Mouse (Mus musculus) stomach, embryonic 14.5 days (tissue): ENCODE data around the gene 4933428G20Rik. TPM values are rescaled to one million over a fixed set of nuclear protein-coding genes. Genes with fewer than 3 reads are reported as not detected.

Experiments
- ATAC-seq: fragments of 200-750 bp; cut with Nextera tagmentation; 2 replicates; pipeline ENCODE4 v1.8.0; 2017; ENCODE audit warnings: low read depth, moderate TSS enrichment; ENCODE audit not compliant: insufficient number of reproducible peaks, insufficient read depth, low FRiP score
- H3K27ac ChIP-seq: fragments of 300-500 bp; sonication (generic); 2 replicates; pipeline ENCODE4 v1.5.1; 2014; ENCODE audit warnings: mild to moderate bottlenecking, low read length, moderate library complexity, mixed read lengths
- H3K27me3 ChIP-seq: fragments of 300-500 bp; sonication (generic); 2 replicates; pipeline ENCODE4 v1.6.1; 2014; ENCODE audit warnings: low read length, control low read depth, mixed read lengths; ENCODE audit not compliant: control insufficient read depth, insufficient read depth
- H3K36me3 ChIP-seq: fragments of 300-500 bp; sonication (generic); 2 replicates; pipeline ENCODE4 v1.6.1; 2014; ENCODE audit warnings: mild to moderate bottlenecking, control low read depth, low read length, moderate library complexity, mixed read lengths; ENCODE audit not compliant: control insufficient read depth, insufficient read depth
- H3K4me1 ChIP-seq: fragments of 300-500 bp; sonication (generic); 2 replicates; pipeline ENCODE4 v1.6.1; 2014; ENCODE audit warnings: low read length, control low read depth, mixed read lengths; ENCODE audit not compliant: control insufficient read depth, insufficient read depth
- H3K4me2 ChIP-seq: fragments of 300-500 bp; sonication (generic); replicated peaks from 2 replicates; pipeline ENCODE4 v1.6.1; 2014; ENCODE audit warnings: low read depth, low read length, control low read depth
- H3K4me3 ChIP-seq: fragments of 300-500 bp; sonication (generic); 2 replicates; pipeline ENCODE4 v1.5.1; 2014; ENCODE audit warnings: low read depth, low read length, control low read depth
- H3K9ac ChIP-seq: fragments of 300-500 bp; sonication (generic); replicated peaks from 2 replicates; pipeline ENCODE4 v1.6.1; 2014; ENCODE audit warnings: low read depth, mild to moderate bottlenecking, control low read depth, low read length, moderate library complexity, mixed read lengths
- H3K9me3 ChIP-seq: fragments of 300-500 bp; sonication (generic); 2 replicates; pipeline ENCODE4 v1.6.1; 2016; ENCODE audit warnings: low read depth, low read length, control low read depth; ENCODE audit not compliant: control insufficient read depth
- WGBS: fragments of 180-500 bp; shearing (Covaris S2); extraction: QIAGEN DNeasy Blood & Tissue Kit; methylation state at CpG from one replicate; pipeline ENCODE4 v1.1.7; 2014; 5-methylcytosine and 5-hydroxymethylcytosine counted together
- polyA plus RNA-seq: library from polyadenylated mRNA; unstranded; fragments of >200 nt; fragmentation: Nextera tagmentation; extraction: Ambion mirVana; gene quantifications from 2 replicates; pipeline ENCODE4 v1.2.1, GENCODE M21; 2014

4933428G20Rik gene
- polyA plus RNA-seq, 1 experiment from 2014 or later: 0.35 TPM

GRCm38 (mm10) chr11:97468639-97469287, 31.4 kb downstream of the 4933428G20Rik start:
- peaks cover 69% of the 10 kb centered on the region for H3K36me3 ChIP-seq
- H3K9me3 ChIP-seq: no peaks in the 10 kb centered on the region
- H3K27me3 ChIP-seq: no peaks in the 10 kb centered on the region
- ATAC-seq: 0 out of 2 replicates have a peak, but pooled peaks have one; percentile 62
- no peak overlapping the region for H3K9ac ChIP-seq
- H3K4me1 ChIP-seq: no peaks in the 10 kb centered on the region
- H3K27ac ChIP-seq: 0 out of 2 replicates have a peak overlapping the region, but pooled peaks have one; percentile 27
- WGBS: 52% methylated on average over 14 of the region's 14 CpGs
- H3K4me3 ChIP-seq: no peak overlapping the region
- H3K4me2 ChIP-seq: no peak overlapping the region

GRCm38 (mm10) chr11:97466444-97467160, 33.5 kb downstream of the 4933428G20Rik start:
- ATAC-seq: no peak

GRCm38 (mm10) chr11:97465957-97466356, 34.2 kb downstream of the 4933428G20Rik start:
- no peak for ATAC-seq
- Histone ChIP-seq H3K4me3 (no peak overlapping the region), H3K36me3 (peaks cover 76% of the 10 kb centered on the region), H3K27ac (no peak overlapping the region), H3K4me2 (no peak overlapping the region), H3K27me3 (no peaks in the 10 kb centered on the region), H3K9ac (no peak overlapping the region), H3K9me3 (no peaks in the 10 kb centered on the region), H3K4me1 (no peaks in the 10 kb centered on the region)
- 92% methylated on average over 12 of the region's 12 CpGs for WGBS

More at GRCm38 (mm10) chr11:97466444-97467160, 33.5 kb downstream of the 4933428G20Rik start:
- H3K9me3 ChIP-seq: no peaks in the 10 kb centered on the region
- WGBS: 82% methylated on average over 10 of the region's 10 CpGs
- no peak overlapping the region for H3K4me2 ChIP-seq
- H3K4me3 ChIP-seq: no peak overlapping the region
- H3K4me1 ChIP-seq: no peaks in the 10 kb centered on the region
- H3K36me3 ChIP-seq: peaks cover 76% of the 10 kb centered on the region
- H3K9ac ChIP-seq: no peak overlapping the region
- H3K27ac ChIP-seq: no peak overlapping the region
- no peaks in the 10 kb centered on the region for H3K27me3 ChIP-seq

GRCm38 (mm10) chr11:97463991-97464390, 36.1 kb downstream of the 4933428G20Rik start:
- Histone ChIP-seq H3K27ac (no peak overlapping the region), H3K4me2 (no peak overlapping the region), H3K9me3 (no peaks in the 10 kb centered on the region), H3K27me3 (no peaks in the 10 kb centered on the region), H3K36me3 (peaks cover 73% of the 10 kb centered on the region), H3K4me3 (no peak overlapping the region), H3K4me1 (no peaks in the 10 kb centered on the region), H3K9ac (no peak overlapping the region)
- no peak for ATAC-seq
- 95% methylated on average over 4 of the region's 4 CpGs for WGBS

GRCm38 (mm10) chr11:97463166-97463565, 37.0 kb downstream of the 4933428G20Rik start:
- Histone ChIP-seq H3K9me3 (no peaks in the 10 kb centered on the region), H3K4me3 (no peak overlapping the region), H3K9ac (no peak overlapping the region), H3K4me1 (no peaks in the 10 kb centered on the region), H3K27ac (no peak overlapping the region), H3K4me2 (no peak overlapping the region), H3K36me3 (peaks cover 70% of the 10 kb centered on the region), H3K27me3 (no peaks in the 10 kb centered on the region)
- ATAC-seq: no peak
- 63% methylated on average over 33 of the region's 33 CpGs for WGBS

GRCm38 (mm10) chr11:97462538-97462937, 37.6 kb downstream of the 4933428G20Rik start:
- no peak for ATAC-seq
- no peaks in the 10 kb centered on the region for H3K27me3 ChIP-seq
- H3K4me2 ChIP-seq: no peak overlapping the region
- H3K4me3 ChIP-seq: no peak overlapping the region
- no peaks in the 10 kb centered on the region for H3K9me3 ChIP-seq
- no peaks in the 10 kb centered on the region for H3K4me1 ChIP-seq
- H3K27ac ChIP-seq: no peak overlapping the region
- peaks cover 73% of the 10 kb centered on the region for H3K36me3 ChIP-seq
- WGBS: 90% methylated on average over 6 of the region's 6 CpGs
- no peak overlapping the region for H3K9ac ChIP-seq

GRCm38 (mm10) chr11:97461307-97461820, 38.8 kb downstream of the 4933428G20Rik start:
- Histone ChIP-seq H3K9me3 (no peaks in the 10 kb centered on the region), H3K4me1 (no peaks in the 10 kb centered on the region), H3K9ac (no peak overlapping the region), H3K27me3 (no peaks in the 10 kb centered on the region), H3K4me3 (no peak overlapping the region), H3K36me3 (peaks cover 75% of the 10 kb centered on the region), H3K4me2 (no peak overlapping the region), H3K27ac (no peak overlapping the region)
- peak; percentile 25; the same call in 1 of the 2 replicates for ATAC-seq
- WGBS: 87% methylated on average over 3 of the region's 3 CpGs

- peaks cover 83% of the 10 kb centered on the region for H3K36me3 ChIP-seq
- H3K4me1 ChIP-seq: no peaks in the 10 kb centered on the region
- no peak overlapping the region for H3K4me3 ChIP-seq
- H3K9ac ChIP-seq: no peak overlapping the region
- 78% methylated on average over 4 of the region's 4 CpGs for WGBS
- ATAC-seq: no peak
- H3K27me3 ChIP-seq: no peaks in the 10 kb centered on the region
- no peak overlapping the region for H3K27ac ChIP-seq
- no peak overlapping the region for H3K4me2 ChIP-seq
- no peaks in the 10 kb centered on the region for H3K9me3 ChIP-seq
Measured at GRCm38 (mm10) chr11:97457120-97457519, 43.0 kb downstream of the 4933428G20Rik start.
